Mouse (Mus musculus) liver, postnatal 0 days (tissue): ENCODE measurements at regions not wholly inside any gene's neighbourhood (a gene's known extent, or its start where the extent isn't known, plus 50 kb on each side); places are given as distances from the start of the nearest gene placed in this dataset.
A peak's percentile ranks its signal among the peaks of the same experiment; 100 is the strongest.
"Not testable (repeated sequence)": the region's sequence is repeated elsewhere in the genome, so short reads cannot be mapped to it uniquely, and the experiment has no call there.

Experiments used
- ATAC-seq: fragments of 200-750 bp; cut with Nextera tagmentation; 2 replicates; pipeline ENCODE4 v1.8.0; 2017; ENCODE audit warnings: mild to moderate bottlenecking, moderate library complexity
- DNase-seq: peaks from one replicate; pipeline ENCODE4 v3.0.0-alpha.2; 2016
- H3K27ac ChIP-seq: fragments of 300-500 bp; sonication (generic); 2 replicates; pipeline ENCODE4 v1.5.1; 2014; ENCODE audit warnings: antibody characterized with exemption, moderate library complexity, mild to moderate bottlenecking, low read depth
- H3K27me3 ChIP-seq: fragments of 300-500 bp; sonication (generic); 2 replicates; pipeline ENCODE4 v1.6.1; 2014; ENCODE audit warnings: low read length, control low read depth, mixed read lengths; ENCODE audit not compliant: insufficient read depth
- H3K36me3 ChIP-seq: fragments of 300-500 bp; sonication (generic); replicated peaks from 2 replicates; pipeline ENCODE4 v1.6.1; 2014; ENCODE audit warnings: mild to moderate bottlenecking, control low read depth, low read length, moderate library complexity, mixed read lengths; ENCODE audit not compliant: insufficient read depth
- H3K4me1 ChIP-seq: fragments of 300-500 bp; sonication (generic); 2 replicates; pipeline ENCODE4 v1.6.1; 2014; ENCODE audit warnings: antibody characterized with exemption, mild to moderate bottlenecking, control low read depth; ENCODE audit not compliant: insufficient read depth
- H3K4me2 ChIP-seq: fragments of 300-500 bp; sonication (generic); 2 replicates; pipeline ENCODE4 v1.6.1; 2014; ENCODE audit warnings: low read depth, mild to moderate bottlenecking, low read length, moderate library complexity, mixed read lengths
- H3K4me3 ChIP-seq: fragments of 300-500 bp; sonication (generic); 2 replicates; pipeline ENCODE4 v1.5.1; 2014; ENCODE audit warnings: low read depth, low read length
- H3K9ac ChIP-seq: fragments of 300-500 bp; sonication (generic); replicated peaks from 2 replicates; pipeline ENCODE4 v1.6.1; 2014; ENCODE audit warnings: mild to moderate bottlenecking, moderate library complexity
- H3K9me3 ChIP-seq: fragments of 300-500 bp; sonication (generic); 2 replicates; pipeline ENCODE4 v1.6.1; 2016; ENCODE audit warnings: mild to moderate bottlenecking, control low read depth, low read length, mixed read lengths
- CTCF ChIP-seq: sonication (generic); IDR thresholded peaks from 2 replicates; pipeline ENCODE4 v1.5.1; 2016; ENCODE audit warnings: antibody characterized with exemption, low read depth
- EP300 ChIP-seq: IDR thresholded peaks from 2 replicates; pipeline ENCODE4 v1.6.1; 2016; ENCODE audit warnings: antibody characterized with exemption, low read depth, mild to moderate bottlenecking
- WGBS: fragments of 180-500 bp; shearing (Covaris S2); extraction: QIAGEN DNeasy Blood & Tissue Kit; methylation state at CpG from one replicate; pipeline ENCODE4 v1.1.7; 2014; ENCODE audit not compliant: insufficient replicate concordance; 5-methylcytosine and 5-hydroxymethylcytosine counted together

- no peak overlapping the region for H3K27ac ChIP-seq
- no peaks in the 10 kb centered on the region for H3K27me3 ChIP-seq
- no peak overlapping the region for H3K4me2 ChIP-seq
- H3K9ac ChIP-seq = no peak overlapping the region
- DNase-seq (no peak), ATAC-seq (no peak)
- H3K9me3 ChIP-seq = no peaks in the 10 kb centered on the region
- H3K4me3 ChIP-seq = no peak overlapping the region
- TF ChIP-seq CTCF = no peak
- TF ChIP-seq EP300 = no peak
- no peaks in the 10 kb centered on the region for H3K4me1 ChIP-seq
- no peaks in the 10 kb centered on the region for H3K36me3 ChIP-seq
Measured at GRCm38 (mm10) chr4:81536795-81537194, 94.2 kb upstream of the Mpdz start.

- TF ChIP-seq EP300 (no peak), CTCF (no peak)
- WGBS = 68% methylated on average over 2 of the region's 2 CpGs
- no peaks in the 10 kb centered on the region for H3K4me1 ChIP-seq
- H3K9ac ChIP-seq = no peak overlapping the region
- H3K9me3 ChIP-seq = no peaks in the 10 kb centered on the region
- no peak overlapping the region for H3K4me3 ChIP-seq
- H3K4me2 ChIP-seq = no peak overlapping the region
- no peaks in the 10 kb centered on the region for H3K36me3 ChIP-seq
- no peak overlapping the region for H3K27ac ChIP-seq
- ATAC-seq (no peak), DNase-seq (no peak)
- no peaks in the 10 kb centered on the region for H3K27me3 ChIP-seq
Measured at GRCm38 (mm10) chr4:81530546-81530945, 87.9 kb upstream of the Mpdz start.

GRCm38 (mm10) chr4:81519151-81519550 is 76.5 kb upstream of the Mpdz start:
- H3K36me3 ChIP-seq, ATAC-seq, H3K27ac ChIP-seq, DNase-seq, H3K9me3 ChIP-seq, H3K27me3 ChIP-seq, H3K4me1 ChIP-seq, H3K4me2 ChIP-seq, H3K9ac ChIP-seq, H3K4me3 ChIP-seq: not testable (repeated sequence)
- WGBS = 53% methylated on average over 2 of the region's 2 CpGs

GRCm38 (mm10) chr4:81514547-81514946 is 71.9 kb upstream of the Mpdz start:
- 52% methylated on average over 4 of the region's 4 CpGs for WGBS
- peak; percentile 96 for ATAC-seq
- 0 out of 2 replicates have a peak overlapping the region, but pooled peaks have one; percentile 60 for H3K27ac ChIP-seq
- no peaks in the 10 kb centered on the region for H3K4me1 ChIP-seq
- no peaks in the 10 kb centered on the region for H3K36me3 ChIP-seq
- H3K27me3 ChIP-seq = no peaks in the 10 kb centered on the region
- no peak for DNase-seq
- H3K9me3 ChIP-seq = no peaks in the 10 kb centered on the region
- no peak overlapping the region for H3K9ac ChIP-seq
- H3K4me3 ChIP-seq = no peak overlapping the region
- H3K4me2 ChIP-seq = no peak overlapping the region
- TF ChIP-seq EP300 (peak; percentile 75), CTCF (no peak)

DNA sequence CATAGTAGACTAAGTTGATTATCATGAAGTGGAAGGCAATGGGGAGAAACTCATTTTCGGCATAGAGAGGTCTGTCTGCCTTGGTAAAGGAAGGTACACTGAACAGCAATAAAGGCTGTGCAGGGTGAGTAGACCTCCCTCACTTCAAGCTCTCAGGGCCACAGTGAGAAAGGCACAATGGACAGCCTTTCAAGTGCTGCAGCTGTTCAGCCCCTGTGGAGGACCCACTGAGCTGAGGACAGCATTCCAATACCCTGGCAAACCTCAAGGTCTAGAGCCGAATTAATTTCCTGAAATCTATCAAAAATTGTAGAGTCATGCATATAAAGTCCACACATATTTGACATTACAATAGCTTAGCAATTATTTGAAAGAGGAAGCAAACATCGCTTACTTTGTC is 69.8 kb upstream of the Mpdz start:
- no peak for TF ChIP-seq CTCF
- TF ChIP-seq EP300 = no peak
- H3K4me3 ChIP-seq = no peak overlapping the region
- no peaks in the 10 kb centered on the region for H3K4me1 ChIP-seq
- no peak overlapping the region for H3K4me2 ChIP-seq
- WGBS = 81% methylated on average over 3 of the region's 3 CpGs
- DNase-seq (no peak), ATAC-seq (no peak)
- no peak overlapping the region for H3K27ac ChIP-seq
- H3K36me3 ChIP-seq = no peaks in the 10 kb centered on the region
- H3K27me3 ChIP-seq = no peaks in the 10 kb centered on the region
- no peaks in the 10 kb centered on the region for H3K9me3 ChIP-seq
- H3K9ac ChIP-seq = no peak overlapping the region

GRCm38 (mm10) chr4:81508776-81509175 is 66.2 kb upstream of the Mpdz start:
- DNase-seq = no peak
- Histone ChIP-seq H3K36me3 (no peaks in the 10 kb centered on the region), H3K4me1 (no peaks in the 10 kb centered on the region), H3K27me3 (no peaks in the 10 kb centered on the region), H3K27ac (no peak overlapping the region), H3K4me2 (no peak overlapping the region), H3K4me3 (no peak overlapping the region), H3K9me3 (no peaks in the 10 kb centered on the region), H3K9ac (no peak overlapping the region)
- TF ChIP-seq EP300 (no peak), CTCF (no peak)
- 73% methylated on average over 1 of the region's 1 CpGs for WGBS
- ATAC-seq = no peak

DNA sequence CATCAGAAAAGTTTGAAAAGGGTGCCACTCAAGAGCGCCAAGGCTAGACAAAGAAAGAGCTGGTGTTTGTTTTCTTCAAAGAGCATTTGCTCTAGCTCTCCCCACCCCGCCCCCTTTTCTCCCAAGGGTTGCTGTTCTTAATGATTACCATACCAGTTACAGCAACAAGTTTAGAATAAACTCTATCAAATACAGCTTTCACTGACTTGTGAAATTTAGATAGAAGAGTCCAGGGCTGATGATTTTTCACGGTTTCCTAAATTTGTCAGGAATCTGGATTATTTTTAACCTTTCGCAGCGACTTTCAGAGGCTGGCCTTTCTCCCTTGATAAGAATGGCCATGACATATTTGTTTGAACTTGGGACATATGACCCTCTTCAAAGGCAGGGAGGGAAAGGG is 64.2 kb upstream of the Mpdz start:
- Histone ChIP-seq H3K4me1 (no peaks in the 10 kb centered on the region), H3K27ac (no peak overlapping the region), H3K9me3 (no peaks in the 10 kb centered on the region), H3K36me3 (no peaks in the 10 kb centered on the region), H3K4me2 (no peak overlapping the region), H3K4me3 (no peak overlapping the region), H3K9ac (no peak overlapping the region), H3K27me3 (no peaks in the 10 kb centered on the region)
- TF ChIP-seq CTCF (no peak), EP300 (no peak)
- WGBS = 65% methylated on average over 5 of the region's 5 CpGs
- DNase-seq = no peak
- no peak for ATAC-seq
